Mouse (Mus musculus): ENCODE data around the gene Selenof.

DNA sequence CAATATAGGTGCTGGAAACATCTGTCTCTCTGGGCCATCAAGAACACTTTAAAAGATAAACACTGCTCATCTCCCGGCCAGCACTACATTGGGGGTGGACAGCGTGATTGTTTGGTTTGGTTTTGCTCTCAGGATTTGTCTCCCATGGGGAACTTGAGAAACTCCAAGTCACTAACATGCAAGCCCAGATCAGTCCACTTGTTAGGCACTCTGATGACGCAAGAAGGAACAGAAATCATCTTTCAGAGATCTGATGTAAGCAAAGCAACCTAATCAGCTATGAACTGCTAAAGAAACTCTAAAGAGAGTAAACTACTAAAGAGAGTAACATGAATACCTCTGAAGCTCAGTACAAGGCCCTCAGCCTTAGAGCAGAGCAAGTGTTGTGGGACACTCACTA, 33.5 kb downstream of the Selenof start:
- no peak for TF ChIP-seq POLR2A (IDR thresholded peaks at IDR 0.05; ENCODE audit: low read depth, low read length)
- no peak for TF ChIP-seq CTCF (conservative IDR thresholded peaks at IDR 0.05; ENCODE audit: insufficient read depth, insufficient read length, low read depth, low read length)

Data from kidney, adult 2 months (tissue).